Mouse (Mus musculus): ENCODE results near the gene Pcolce.

DNA sequence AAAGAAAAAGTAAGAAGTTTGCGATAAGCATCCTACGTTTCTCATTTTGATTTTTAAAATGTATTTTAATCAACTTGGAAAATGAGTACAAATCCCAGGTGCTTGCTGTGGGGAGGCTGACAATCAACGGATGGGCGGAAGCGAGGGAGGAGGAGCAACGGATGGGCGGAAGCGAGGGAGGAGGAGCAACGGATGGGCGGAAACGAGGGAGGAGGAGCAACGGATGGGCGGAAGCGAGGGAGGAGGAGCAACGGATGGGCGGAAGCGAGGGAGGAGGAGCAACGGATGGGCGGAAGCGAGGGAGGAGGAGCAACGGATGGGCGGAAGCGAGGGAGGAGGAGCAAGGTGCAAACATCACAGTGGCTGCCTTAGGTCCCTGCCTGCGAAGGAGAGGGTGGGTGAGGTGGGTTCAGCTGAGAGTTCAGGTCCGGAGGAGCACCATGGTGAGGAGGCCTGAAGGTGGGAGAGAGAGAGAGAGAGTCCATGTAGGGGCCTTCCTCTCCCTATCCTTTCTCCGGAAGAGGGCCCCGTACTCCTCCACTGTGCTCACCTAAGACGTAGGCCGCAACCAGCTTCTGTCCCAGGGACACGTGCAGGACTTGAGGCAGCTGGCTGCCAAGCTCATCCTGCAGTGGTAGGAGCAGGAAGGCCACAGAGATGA lies 16.9 kb downstream of the Pcolce start:
- TF ChIP-seq POLR2A (IDR thresholded peaks at IDR 0.05; ENCODE audit: extremely low read depth, insufficient read depth, low read length) (no peak; the same call in 1 of the 2 replicates), CTCF (IDR thresholded peaks at IDR 0.05; ENCODE audit: low read depth, low read length) (no peak)
